Mouse (Mus musculus) E14TG2a.4 (cell line): ENCODE data around the gene Ryr3.

Experiments used
- H3K27me3 ChIP-seq: 2 replicates; pipeline ENCODE4 v1.6.1; 2014; ENCODE audit warnings: low read length, control low read depth; ENCODE audit not compliant: insufficient read depth
- H3K36me3 ChIP-seq: 2 replicates; pipeline ENCODE4 v1.6.1; 2014; ENCODE audit warnings: low read length, control low read depth; ENCODE audit not compliant: insufficient read depth
- H3K4me1 ChIP-seq: replicated peaks from 2 replicates; pipeline ENCODE4 v1.6.1; 2014; ENCODE audit warnings: low read depth, low read length, control low read depth
- H3K4me3 ChIP-seq: replicated peaks from 2 replicates; pipeline ENCODE4 v1.5.1; 2014; ENCODE audit warnings: mild to moderate bottlenecking, low read length
- H3K9me3 ChIP-seq: 2 replicates; pipeline ENCODE4 v1.6.1; 2014; ENCODE audit warnings: low read length, control low read depth
- CTCF ChIP-seq: conservative IDR thresholded peaks from 2 replicates; pipeline ENCODE4 v1.5.1; 2014; ENCODE audit warnings: low read length
- NANOG ChIP-seq: IDR thresholded peaks from 2 replicates; pipeline ENCODE4 v1.6.1; 2014; ENCODE audit warnings: borderline replicate concordance, low read length, mixed read lengths
- POU5F1 ChIP-seq: IDR thresholded peaks from 2 replicates; pipeline ENCODE4 v1.6.1; 2014; ENCODE audit warnings: low read length, borderline replicate concordance

The Ryr3 gene

GRCm38 (mm10) chr2:113018278-113018677 is 198.6 kb downstream of the Ryr3 start:
- no peaks in the 10 kb centered on the region for H3K27me3 ChIP-seq
- H3K36me3 ChIP-seq = no peaks in the 10 kb centered on the region
- no peak overlapping the region for H3K4me3 ChIP-seq
- H3K9me3 ChIP-seq = no peaks in the 10 kb centered on the region
- H3K4me1 ChIP-seq = no peaks in the 10 kb centered on the region
- no peak for TF ChIP-seq CTCF
- no peak for TF ChIP-seq NANOG
- TF ChIP-seq POU5F1 = no peak

- H3K9me3 ChIP-seq = no peaks in the 10 kb centered on the region
- no peak overlapping the region for H3K4me3 ChIP-seq
Observed at GRCm38 (mm10) chr2:113016236-113016635, 200.7 kb downstream of the Ryr3 start.

GRCm38 (mm10) chr2:113008961-113009740 is 207.7 kb downstream of the Ryr3 start:
- H3K4me3 ChIP-seq = no peak overlapping the region
- H3K36me3 ChIP-seq = no peaks in the 10 kb centered on the region
- TF ChIP-seq CTCF = no peak
- TF ChIP-seq POU5F1 = no peak
- TF ChIP-seq NANOG = no peak
- H3K4me1 ChIP-seq = no peaks in the 10 kb centered on the region
- no peaks in the 10 kb centered on the region for H3K9me3 ChIP-seq
- no peaks in the 10 kb centered on the region for H3K27me3 ChIP-seq

More at GRCm38 (mm10) chr2:113016236-113016635, 200.7 kb downstream of the Ryr3 start:
- H3K36me3 ChIP-seq = no peaks in the 10 kb centered on the region
- no peaks in the 10 kb centered on the region for H3K4me1 ChIP-seq
- H3K27me3 ChIP-seq = no peaks in the 10 kb centered on the region
- TF ChIP-seq NANOG (no peak), POU5F1 (no peak), CTCF (no peak)

GRCm38 (mm10) chr2:112998498-112998897 is 218.4 kb downstream of the Ryr3 start:
- no peaks in the 10 kb centered on the region for H3K27me3 ChIP-seq

GRCm38 (mm10) chr2:112982908-112983510 is 233.9 kb downstream of the Ryr3 start:
- Histone ChIP-seq H3K9me3 (no peaks in the 10 kb centered on the region), H3K4me3 (no peak overlapping the region), H3K4me1 (no peaks in the 10 kb centered on the region), H3K27me3 (no peaks in the 10 kb centered on the region), H3K36me3 (no peaks in the 10 kb centered on the region)
- no peak for TF ChIP-seq POU5F1
- TF ChIP-seq NANOG = no peak

More at GRCm38 (mm10) chr2:112998498-112998897, 218.4 kb downstream of the Ryr3 start:
- Histone ChIP-seq H3K9me3 (no peaks in the 10 kb centered on the region), H3K36me3 (no peaks in the 10 kb centered on the region), H3K4me1 (no peaks in the 10 kb centered on the region), H3K4me3 (no peak overlapping the region)
- no peak for TF ChIP-seq NANOG
- no peak for TF ChIP-seq CTCF
- TF ChIP-seq POU5F1 = no peak

GRCm38 (mm10) chr2:112966807-112967625 is 249.9 kb downstream of the Ryr3 start:
- no peak overlapping the region for H3K4me3 ChIP-seq
- no peak for TF ChIP-seq NANOG
- no peak for TF ChIP-seq POU5F1
- TF ChIP-seq CTCF = no peak
- H3K36me3 ChIP-seq = no peaks in the 10 kb centered on the region
- H3K27me3 ChIP-seq = no peaks in the 10 kb centered on the region
- no peaks in the 10 kb centered on the region for H3K4me1 ChIP-seq
- H3K9me3 ChIP-seq = no peaks in the 10 kb centered on the region

GRCm38 (mm10) chr2:112948931-112949330 is 268.0 kb downstream of the Ryr3 start:
- Histone ChIP-seq H3K36me3 (no peaks in the 10 kb centered on the region), H3K4me3 (no peak overlapping the region), H3K4me1 (no peaks in the 10 kb centered on the region), H3K9me3 (no peaks in the 10 kb centered on the region), H3K27me3 (no peaks in the 10 kb centered on the region)
- TF ChIP-seq NANOG (no peak), POU5F1 (no peak), CTCF (no peak)

GRCm38 (mm10) chr2:112931776-112932175 is 285.1 kb downstream of the Ryr3 start:
- TF ChIP-seq POU5F1 = no peak
- no peak for TF ChIP-seq CTCF
- Histone ChIP-seq H3K4me3 (no peak overlapping the region), H3K27me3 (no peaks in the 10 kb centered on the region), H3K4me1 (peaks cover 13% of the 10 kb centered on the region), H3K36me3 (no peaks in the 10 kb centered on the region), H3K9me3 (peaks cover 28% of the 10 kb centered on the region)

- Histone ChIP-seq H3K9me3 (no peaks in the 10 kb centered on the region), H3K4me3 (no peak overlapping the region), H3K36me3 (no peaks in the 10 kb centered on the region), H3K27me3 (no peaks in the 10 kb centered on the region), H3K4me1 (no peaks in the 10 kb centered on the region)
- TF ChIP-seq CTCF (no peak), POU5F1 (no peak), NANOG (no peak)
Observed at GRCm38 (mm10) chr2:112913796-112914195, 303.1 kb downstream of the Ryr3 start.
